Mouse (Mus musculus): ENCODE measurements around the gene Fut2.

DNA sequence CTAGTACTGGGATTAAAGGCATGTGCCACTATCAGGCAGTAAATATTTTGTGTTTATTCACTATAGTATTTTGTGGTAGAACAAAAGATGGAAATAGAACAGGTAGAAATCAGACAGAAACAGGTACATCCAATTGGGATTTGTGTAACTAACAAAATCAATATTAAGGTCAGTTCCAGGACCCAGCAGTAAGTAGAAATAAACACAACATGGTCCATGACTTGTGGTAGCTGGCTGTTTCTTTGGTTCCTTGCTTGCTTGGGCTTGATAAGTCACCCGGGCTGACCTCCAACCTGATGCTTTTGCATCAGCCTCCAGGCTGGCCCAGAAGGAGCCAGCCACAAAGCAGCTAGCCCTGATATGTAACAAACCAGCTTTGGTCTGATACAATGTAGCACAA lies 56.7 kb downstream of the Fut2 start:
- TF ChIP-seq POLR2A (IDR thresholded peaks at IDR 0.05; ENCODE audit: low read depth, low read length) (no peak), CTCF (IDR thresholded peaks at IDR 0.05; ENCODE audit: extremely low read depth, insufficient read depth, insufficient read length, insufficient replicate concordance) (no peak)

Data from spleen, adult 2 months (tissue).